In the genomic region with DNA sequence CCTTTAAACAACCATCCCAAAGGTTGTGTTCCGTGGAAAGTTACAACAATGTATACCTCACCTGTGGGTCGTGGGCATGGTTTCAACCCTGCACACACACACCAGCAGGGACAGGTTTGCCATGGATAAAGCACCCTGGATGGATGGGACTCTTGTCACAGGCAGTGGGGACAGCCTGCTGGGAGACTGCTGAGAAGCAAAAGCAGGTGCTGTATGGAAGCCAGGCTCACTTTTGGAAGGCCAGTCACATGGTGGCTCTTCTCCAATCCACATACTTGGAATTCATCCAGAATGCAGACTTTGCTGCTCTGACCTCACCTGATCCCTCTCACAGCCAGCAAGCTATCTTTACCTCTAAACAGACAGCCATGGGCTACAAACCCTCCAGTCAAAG, we compare ENCODE assay signal across 8 mouse cellular contexts.
DNase-seq lines count a peak whose midpoint lies in the region; ATAC-seq and TF ChIP-seq lines count a peak whose summit lies in the region.

No protein-coding gene starts in this region.

- no peak overlapping the region for H3K27ac ChIP-seq in lung, embryonic 14.5 days (ENCODE audit: low read depth)

- H3K4me1 ChIP-seq in lung, embryonic 14.5 days (ENCODE audit: insufficient read depth) = 0 out of 2 replicates have a peak, but pooled peaks cover 5% of the 10 kb centered on the region

- peak; percentile 27 for ATAC-seq in cerebellum, adult (ENCODE audit: insufficient number of reproducible peaks, low FRiP score, low TSS enrichment)
- peak; percentile 48 for ATAC-seq in lung, embryonic 14.5 days (ENCODE audit: insufficient read depth)

- no peaks in the 10 kb centered on the region for H3K36me3 ChIP-seq in lung, embryonic 14.5 days (ENCODE audit: insufficient read depth)

- no peak for TF ChIP-seq CTCF in lung, embryonic 14.5 days (IDR thresholded peaks at IDR 0.05; ENCODE audit: low read depth)

- 57% methylated on average over 2 of the region's 2 CpGs for WGBS in lung, embryonic 14.5 days

- no peak overlapping the region for H3K4me3 ChIP-seq in lung, embryonic 14.5 days (ENCODE audit: low read depth, low read length)

- DNase-seq in cerebellum, postnatal 4 days (ENCODE audit: low spot score in 2 of 2) = no peak
- DNase-seq in cerebellum, adult 9-10 months = peak; percentile 84
- peak; percentile 59 for DNase-seq in heart, postnatal 4 days
- DNase-seq in lung, embryonic 14.5 days = no peak
- no peak for DNase-seq in adrenal gland, postnatal 4 days (ENCODE audit: low spot score in 2 of 2)
- DNase-seq in urinary bladder, postnatal 14 days (ENCODE audit: low spot score) = no peak
- no peak for DNase-seq in left cerebral cortex, adult 11 months (ENCODE audit: low spot score)

- no peaks in the 10 kb centered on the region for H3K27me3 ChIP-seq in lung, embryonic 14.5 days (ENCODE audit: insufficient read depth, low read length)

- no peak overlapping the region for H3K4me2 ChIP-seq in lung, embryonic 14.5 days

- no peak overlapping the region for H3K9ac ChIP-seq in lung, embryonic 14.5 days

- H3K9me3 ChIP-seq in lung, embryonic 14.5 days (ENCODE audit: low read depth, low read length) = no peaks in the 10 kb centered on the region

Comparison
In these comparisons a context has a peak if more than half of its experiments do, and no peak if none do; other contexts are left out.
1. DNase-seq: peak in cerebellum, adult 9-10 months (single experiment) and heart, postnatal 4 days (single experiment); none in cerebellum, postnatal 4 days (0 of 2), lung, embryonic 14.5 days (single experiment), adrenal gland, postnatal 4 days (0 of 2), urinary bladder, postnatal 14 days (single experiment) and left cerebral cortex, adult 11 months (single experiment).